Mouse (Mus musculus) CD4-positive, CD25-positive, alpha-beta regulatory T cell, adult 4 months (primary cell): ENCODE results near the gene Ptprf. TPM values are rescaled to one million over a fixed set of nuclear protein-coding genes. Genes with fewer than 3 reads are reported as not detected.
A peak's percentile ranks its signal among the peaks of the same experiment; 100 is the strongest.

Experiments
- ATAC-seq: one replicate; pipeline ENCODE4 v1.8.0; 2017
- polyA plus RNA-seq, 2 experiments: library from polyadenylated mRNA; unstranded; fragments of 100-300 nt; shearing (Covaris generic); gene quantifications; one replicate each; pipeline ENCODE4 v1.2.1; 2017

Ptprf gene
- polyA plus RNA-seq, 2 experiments from 2014 or later = 0.39 to 0.65 TPM

GRCm38 (mm10) chr4:118205906-118206305 lies 85.3 kb downstream of the Ptprf start:
- no peak for ATAC-seq

GRCm38 (mm10) chr4:118199093-118199492 lies 92.1 kb downstream of the Ptprf start:
- ATAC-seq = no peak

GRCm38 (mm10) chr4:118198606-118199005 lies 92.6 kb downstream of the Ptprf start:
- ATAC-seq = no peak

GRCm38 (mm10) chr4:118196185-118196584 lies 95.0 kb downstream of the Ptprf start:
- ATAC-seq = no peak

GRCm38 (mm10) chr4:118180301-118181080 lies 110.7 kb downstream of the Ptprf start:
- no peak for ATAC-seq

- peak; percentile 93 for ATAC-seq
Measured at GRCm38 (mm10) chr4:118179467-118180300, 111.5 kb downstream of the Ptprf start, which contains the start of gene Kdm4a. Gene Kdm4a (minus strand): TSS chr4:118180043.

GRCm38 (mm10) chr4:118178952-118179466 lies 112.2 kb downstream of the Ptprf start:
- no peak for ATAC-seq

GRCm38 (mm10) chr4:118172461-118172860 lies 118.7 kb downstream of the Ptprf start:
- no peak for ATAC-seq

- ATAC-seq = peak; percentile 57
Measured at GRCm38 (mm10) chr4:118171006-118171405, 120.2 kb downstream of the Ptprf start.

GRCm38 (mm10) chr4:118162123-118162522 lies 129.1 kb downstream of the Ptprf start:
- peak; percentile 71 for ATAC-seq

Other genes with a start within 250 kb of the Ptprf start
- under 1 TPM; 0.38 to 0.52 TPM for gene St3gal3, start 156.5 kb downstream of the Ptprf start, polyA plus RNA-seq
- gene Kdm4a, start 111.4 kb downstream of the Ptprf start, polyA plus RNA-seq = 10 to 100 TPM in 1 of 2 experiments, 1 to 10 TPM in 1; 4.3 to 14.3 TPM
- gene Szt2, start 117.9 kb upstream of the Ptprf start, polyA plus RNA-seq = 10 to 100 TPM in 1 of 2 experiments, 1 to 10 TPM in 1; 9.7 to 13.5 TPM
- 100 to 1,000 TPM; 110 to 111 TPM for gene Med8, start 117.9 kb upstream of the Ptprf start, polyA plus RNA-seq
- gene Elovl1, start 136.7 kb upstream of the Ptprf start, polyA plus RNA-seq = 100 to 1,000 TPM; 115 to 129 TPM
- 1 to 10 TPM; 4.6 to 7.1 TPM for gene Cdc20, start 145.9 kb upstream of the Ptprf start, polyA plus RNA-seq
- gene Mpl, start 166.1 kb upstream of the Ptprf start, polyA plus RNA-seq = not detected
- under 1 TPM in 1 of 2 experiments, not detected in 1; 0.16 TPM for gene Tie1, start 198.7 kb upstream of the Ptprf start, polyA plus RNA-seq
- not detected for gene 2610528J11Rik, start 235.6 kb upstream of the Ptprf start, polyA plus RNA-seq